Mouse (Mus musculus) liver, postnatal 0 days (tissue): Measurements from ENCODE around the gene Setd1b. TPM values are rescaled to one million over a fixed set of nuclear protein-coding genes. Genes with fewer than 3 reads are reported as not detected.
"Not testable (repeated sequence)": the region's sequence is repeated elsewhere in the genome, so short reads cannot be mapped to it uniquely, and the experiment has no call there.

Experiments
- ATAC-seq: fragments of 200-750 bp; cut with Nextera tagmentation; 2 replicates; pipeline ENCODE4 v1.8.0; 2017; ENCODE audit warnings: mild to moderate bottlenecking, moderate library complexity
- DNase-seq: peaks from one replicate; pipeline ENCODE4 v3.0.0-alpha.2; 2016
- H3K27ac ChIP-seq: fragments of 300-500 bp; sonication (generic); 2 replicates; pipeline ENCODE4 v1.5.1; 2014; ENCODE audit warnings: antibody characterized with exemption, moderate library complexity, mild to moderate bottlenecking, low read depth
- H3K27me3 ChIP-seq: fragments of 300-500 bp; sonication (generic); 2 replicates; pipeline ENCODE4 v1.6.1; 2014; ENCODE audit warnings: low read length, control low read depth, mixed read lengths; ENCODE audit not compliant: insufficient read depth
- H3K36me3 ChIP-seq: fragments of 300-500 bp; sonication (generic); replicated peaks from 2 replicates; pipeline ENCODE4 v1.6.1; 2014; ENCODE audit warnings: mild to moderate bottlenecking, control low read depth, low read length, moderate library complexity, mixed read lengths; ENCODE audit not compliant: insufficient read depth
- H3K4me1 ChIP-seq: fragments of 300-500 bp; sonication (generic); 2 replicates; pipeline ENCODE4 v1.6.1; 2014; ENCODE audit warnings: antibody characterized with exemption, mild to moderate bottlenecking, control low read depth; ENCODE audit not compliant: insufficient read depth
- H3K4me2 ChIP-seq: fragments of 300-500 bp; sonication (generic); 2 replicates; pipeline ENCODE4 v1.6.1; 2014; ENCODE audit warnings: low read depth, mild to moderate bottlenecking, low read length, moderate library complexity, mixed read lengths
- H3K4me3 ChIP-seq: fragments of 300-500 bp; sonication (generic); 2 replicates; pipeline ENCODE4 v1.5.1; 2014; ENCODE audit warnings: low read depth, low read length
- H3K9ac ChIP-seq: fragments of 300-500 bp; sonication (generic); replicated peaks from 2 replicates; pipeline ENCODE4 v1.6.1; 2014; ENCODE audit warnings: mild to moderate bottlenecking, moderate library complexity
- H3K9me3 ChIP-seq: fragments of 300-500 bp; sonication (generic); 2 replicates; pipeline ENCODE4 v1.6.1; 2016; ENCODE audit warnings: mild to moderate bottlenecking, control low read depth, low read length, mixed read lengths
- EP300 ChIP-seq: IDR thresholded peaks from 2 replicates; pipeline ENCODE4 v1.6.1; 2016; ENCODE audit warnings: antibody characterized with exemption, low read depth, mild to moderate bottlenecking
- WGBS: fragments of 180-500 bp; shearing (Covaris S2); extraction: QIAGEN DNeasy Blood & Tissue Kit; methylation state at CpG from one replicate; pipeline ENCODE4 v1.1.7; 2014; ENCODE audit not compliant: insufficient replicate concordance; 5-methylcytosine and 5-hydroxymethylcytosine counted together
- polyA plus RNA-seq: library from polyadenylated mRNA; unstranded; fragments of >200 nt; fragmentation: Nextera tagmentation; extraction: Ambion mirVana; gene quantifications from 2 replicates; pipeline ENCODE4 v1.2.1, GENCODE M21; 2015

Gene Setd1b
- polyA plus RNA-seq, 1 experiment from 2014 or later = 3.6 TPM

GRCm38 (mm10) chr5:123203591-123203990 lies 61.6 kb downstream of the Setd1b start:
- ATAC-seq (peak; percentile 19; the same call in 1 of the 2 replicates), DNase-seq (peak; percentile 27)
- 69% methylated on average over 7 of the region's 7 CpGs for WGBS
- not testable (repeated sequence) for H3K4me3 ChIP-seq, H3K4me2 ChIP-seq, H3K27me3 ChIP-seq, H3K36me3 ChIP-seq, H3K9ac ChIP-seq, H3K9me3 ChIP-seq
- Histone ChIP-seq H3K27ac (peak overlapping the region; percentile 90), H3K4me1 (peaks cover 17% of the 10 kb centered on the region)
- TF ChIP-seq EP300 = 0 out of 2 replicates have a peak, but pooled peaks have one; percentile 24

Other genes starting within 250 kb of the Setd1b start
- 7.6 and 8.3 TPM in 2 replicates for gene Kdm2b, start 152.4 kb upstream of the Setd1b start, polyA plus RNA-seq
- 12.4 and 13.1 TPM in 2 replicates for gene Orai1, start 127.1 kb upstream of the Setd1b start, polyA plus RNA-seq
- not detected in 2 replicates for gene Morn3, start 95.2 kb upstream of the Setd1b start, polyA plus RNA-seq
- gene Tmem120b, start 73.8 kb upstream of the Setd1b start, polyA plus RNA-seq = 12.0 and 12.8 TPM in 2 replicates
- gene Rhof, start 9.5 kb upstream of the Setd1b start, polyA plus RNA-seq = 2.1 and 2.4 TPM in 2 replicates
- 116 and 120 TPM in 2 replicates for gene Psmd9, start 27.2 kb downstream of the Setd1b start, polyA plus RNA-seq
- 638 and 713 TPM in 2 replicates for gene Hpd, start 40.5 kb downstream of the Setd1b start, polyA plus RNA-seq
- 0.06 and 0.21 TPM in 2 replicates for gene Wdr66, start 109.9 kb downstream of the Setd1b start, polyA plus RNA-seq
- 5.1 and 5.3 TPM in 2 replicates for gene Bcl7a, start 201.6 kb downstream of the Setd1b start, polyA plus RNA-seq